In the genomic region with DNA sequence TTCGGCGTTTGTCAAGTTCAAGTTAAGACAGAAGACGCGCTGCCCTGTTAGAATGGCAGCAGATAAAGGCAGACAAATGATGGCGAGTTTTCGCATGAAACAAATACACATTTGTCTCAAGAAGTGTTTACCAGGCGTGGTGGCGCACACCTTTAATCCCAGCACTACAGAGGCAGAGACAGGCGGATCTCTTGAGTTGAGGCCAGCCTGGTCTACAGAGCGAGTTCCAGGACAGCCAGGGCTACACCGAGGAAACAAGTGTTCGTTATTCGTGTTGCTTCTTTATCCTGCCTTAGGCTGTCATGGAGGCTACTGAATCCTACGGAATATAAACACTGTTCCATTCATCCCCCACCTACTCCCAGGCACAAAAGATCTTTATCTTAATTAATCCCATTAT, we compare ENCODE assay signal across 8 mouse cellular contexts. TPM values are rescaled to one million over a fixed set of nuclear protein-coding genes. Genes with fewer than 3 reads are reported as not detected.
DNase-seq lines count a peak whose midpoint lies in the region; ATAC-seq and TF ChIP-seq lines count a peak whose summit lies in the region.

No protein-coding gene starts in this region.

- intact Hi-C loops in heart, postnatal 14 days (cut with DNase I): no loop called here

- TF ChIP-seq CTCF in ES-Bruce4 (IDR thresholded peaks at IDR 0.05; ENCODE audit: low read depth, low read length): no peak
- TF ChIP-seq CTCF in liver, postnatal 0 days (IDR thresholded peaks at IDR 0.05; ENCODE audit: low read depth): no peak

- DNase-seq in heart, embryonic 10.5 days (ENCODE audit: low spot score): no peak
- no peak for DNase-seq in heart, postnatal 14 days
- peak; percentile 5 for DNase-seq in forelimb bud, embryonic 11.5 days (ENCODE audit: low read depth, low spot score)
- DNase-seq in liver, postnatal 0 days: no peak
- no peak for DNase-seq in layer of hippocampus, postnatal 14 days (ENCODE audit: low spot score in 2 of 2)
- DNase-seq in thymus, postnatal 4 days: no peak
- DNase-seq in ovary, postnatal 36 days (ENCODE audit: low spot score): no peak

- H3K36me3 ChIP-seq in heart, embryonic 10.5 days: peaks cover 15% of the 10 kb centered on the region
- peaks cover 10% of the 10 kb centered on the region for H3K36me3 ChIP-seq in ES-Bruce4 (ENCODE audit: control insufficient read depth, insufficient read depth, low read length, poor library complexity, severe bottlenecking)
- H3K36me3 ChIP-seq in liver, postnatal 0 days (replicated peaks; ENCODE audit: insufficient read depth, low read length): peaks cover 7% of the 10 kb centered on the region

- peak overlapping the region; percentile 91 for H3K9ac ChIP-seq in ES-Bruce4 (ENCODE audit: low read depth, poor library complexity, severe bottlenecking)
- H3K9ac ChIP-seq in liver, postnatal 0 days (replicated peaks): peak overlapping the region; percentile 69

- 13% methylated on average over 14 of the region's 14 CpGs for WGBS in heart, embryonic 10.5 days
- 12% methylated on average over 14 of the region's 14 CpGs for WGBS in liver, postnatal 0 days (ENCODE audit: insufficient replicate concordance)

- no peaks in the 10 kb centered on the region for H3K27me3 ChIP-seq in heart, embryonic 10.5 days (ENCODE audit: insufficient read depth, poor library complexity, severe bottlenecking)
- no peaks in the 10 kb centered on the region for H3K27me3 ChIP-seq in ES-Bruce4 (ENCODE audit: control insufficient read depth, insufficient read depth, low read length, poor library complexity, severe bottlenecking)
- no peaks in the 10 kb centered on the region for H3K27me3 ChIP-seq in liver, postnatal 0 days (ENCODE audit: insufficient read depth, low read length)

- no peak for TF ChIP-seq EP300 in ES-Bruce4 (IDR thresholded peaks at IDR 0.05; ENCODE audit: insufficient read depth, low read depth, low read length)
- no peak for TF ChIP-seq EP300 in liver, postnatal 0 days (IDR thresholded peaks at IDR 0.05; ENCODE audit: low read depth)

- peak overlapping the region; percentile 91 for H3K4me3 ChIP-seq in heart, embryonic 10.5 days
- H3K4me3 ChIP-seq in ES-Bruce4 (ENCODE audit: low read depth, low read length): peak overlapping the region; percentile 68
- H3K4me3 ChIP-seq in liver, postnatal 0 days (ENCODE audit: low read depth, low read length): peak overlapping the region; percentile 89

- no peaks in the 10 kb centered on the region for H3K9me3 ChIP-seq in heart, embryonic 10.5 days
- no peaks in the 10 kb centered on the region for H3K9me3 ChIP-seq in ES-Bruce4 (replicated peaks; ENCODE audit: control insufficient read depth, insufficient read depth, low read length, poor library complexity, severe bottlenecking)
- no peaks in the 10 kb centered on the region for H3K9me3 ChIP-seq in liver, postnatal 0 days (ENCODE audit: low read length)

- H3K27ac ChIP-seq in heart, embryonic 10.5 days: peak overlapping the region; percentile 83
- H3K27ac ChIP-seq in ES-Bruce4 (ENCODE audit: insufficient read depth, low read length): peak overlapping the region; percentile 75
- H3K27ac ChIP-seq in liver, postnatal 0 days (ENCODE audit: low read depth): peak overlapping the region; percentile 99

- peaks cover 8% of the 10 kb centered on the region; the same call in 1 of the 2 replicates for H3K4me1 ChIP-seq in heart, embryonic 10.5 days
- no peaks in the 10 kb centered on the region for H3K4me1 ChIP-seq in ES-Bruce4 (ENCODE audit: control insufficient read depth, insufficient read depth, low read length)
- peaks cover 10% of the 10 kb centered on the region for H3K4me1 ChIP-seq in liver, postnatal 0 days (ENCODE audit: insufficient read depth)

- H3K4me2 ChIP-seq in liver, postnatal 0 days (ENCODE audit: low read depth, low read length): peak overlapping the region; percentile 69

- no peak for TF ChIP-seq POLR2A in ES-Bruce4 (IDR thresholded peaks at IDR 0.05; ENCODE audit: insufficient read depth, low read length)

- ATAC-seq in liver, postnatal 0 days: peak; percentile 36

RNA-seq across cellular contexts. Expression of gene Smarca5, which starts 0.6 kb away (rescaled TPM):
- polyA plus RNA-seq in heart, embryonic 10.5 days (2016; fragmentation: Nextera tagmentation; extraction: Ambion mirVana): 53.8 and 79.9 TPM in 2 replicates
- total RNA-seq in heart, postnatal 14 days (2021): 10 to 100 TPM; 39.8 to 41.2 TPM
- 142 and 155 TPM in 2 replicates for polyA plus RNA-seq in ES-Bruce4 (2011; ENCODE audit: insufficient read depth, insufficient read length, low read depth, missing spikeins)
- 25.3 and 25.4 TPM in 2 replicates for polyA plus RNA-seq in liver, postnatal 0 days (2015; fragmentation: Nextera tagmentation; extraction: Ambion mirVana)
- 10 to 100 TPM; 53.6 to 57.3 TPM for total RNA-seq in layer of hippocampus, postnatal 14 days (2021)
